Mouse (Mus musculus): ENCODE measurements around the gene Ptov1. TPM values are rescaled to one million over a fixed set of nuclear protein-coding genes. Genes with fewer than 3 reads are reported as not detected.

Gene Ptov1
- polyA plus RNA-seq (2017; shearing (Covaris generic)): 10 to 100 TPM; 19.1 to 21.8 TPM

DNA sequence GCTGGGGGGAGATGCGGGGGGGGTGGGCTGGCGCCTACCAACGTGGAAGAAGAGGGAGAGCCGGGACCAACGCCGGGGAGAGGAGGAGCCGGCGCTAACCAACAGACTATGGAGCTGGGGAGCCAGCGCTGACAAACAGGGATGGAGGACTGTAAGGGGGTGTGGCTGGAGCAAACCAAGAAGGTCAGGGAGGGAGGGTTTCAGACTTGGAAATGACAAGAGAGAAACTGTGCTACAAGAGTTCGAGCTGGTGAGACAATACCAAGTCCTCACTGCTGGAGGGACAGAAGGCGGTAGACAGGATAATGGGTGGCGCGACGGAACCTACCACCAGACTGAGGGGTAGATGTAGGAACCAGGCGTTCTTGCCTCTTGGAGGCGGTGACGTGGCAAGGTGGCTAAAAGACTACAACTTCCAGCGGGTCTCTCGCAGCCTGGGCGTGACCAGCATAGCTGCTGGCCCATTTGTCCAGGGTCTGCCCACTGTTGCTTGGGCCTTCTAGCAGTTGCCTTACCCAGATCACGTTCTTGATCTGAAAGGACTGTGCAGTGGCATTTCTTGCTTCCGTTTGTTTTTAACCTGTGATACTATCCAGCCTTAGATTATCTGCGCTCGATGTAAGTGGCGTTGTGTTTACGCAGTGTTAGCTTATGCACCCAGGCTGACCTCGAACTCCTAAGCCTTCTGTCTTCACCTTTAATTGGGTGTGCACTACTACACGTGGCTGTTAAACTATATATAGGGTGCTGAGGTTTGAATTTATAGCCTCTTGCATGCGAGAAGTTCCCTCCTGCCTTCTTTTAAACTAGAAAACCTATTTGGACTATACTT lies at the start of gene Ptov1:
Gene Ptov1 (minus strand): TSS at position 92 of the 832 bp plus-strand sequence.

GRCm38 (mm10) chr7:44895593-44896434 lies 26.2 kb upstream of the Ptov1 start, which contains the start of gene Fuz:
Fuz (plus strand) TSS chr7:44896079.

DNA sequence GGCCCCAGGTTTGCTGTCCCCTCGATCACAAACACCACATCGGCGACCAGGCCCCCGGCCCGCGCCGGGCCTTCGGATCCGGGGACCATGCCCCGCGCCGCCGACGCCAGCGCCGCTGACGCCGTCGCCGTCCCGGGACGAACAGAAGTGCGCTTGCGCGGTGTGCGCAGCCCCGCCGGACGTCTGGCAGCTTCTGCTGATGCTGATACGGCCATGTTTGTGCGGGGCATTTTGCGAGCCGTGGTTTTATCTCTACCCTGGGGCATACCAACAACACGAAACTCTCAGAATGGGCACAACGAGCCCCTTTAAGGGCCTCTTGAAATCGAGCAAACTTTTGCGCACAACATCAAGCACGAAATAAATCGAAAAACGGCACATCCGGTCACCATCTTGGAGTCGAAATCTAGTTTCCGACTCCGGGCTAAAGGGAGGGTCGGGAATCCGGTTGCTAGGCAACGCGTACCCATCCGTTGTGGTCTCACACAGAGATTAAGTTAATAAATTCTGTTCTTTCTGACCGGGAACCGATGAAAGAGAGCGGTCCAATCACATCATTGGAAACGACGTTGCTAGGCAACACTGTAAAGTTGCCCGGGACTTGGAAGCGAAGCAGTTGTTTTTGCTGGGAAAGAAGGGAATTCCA lies 22.8 kb upstream of the Ptov1 start, which contains the start of gene Med25:
Gene Med25 (minus strand): TSS at position 437 of the 646 bp plus-strand sequence.

DNA sequence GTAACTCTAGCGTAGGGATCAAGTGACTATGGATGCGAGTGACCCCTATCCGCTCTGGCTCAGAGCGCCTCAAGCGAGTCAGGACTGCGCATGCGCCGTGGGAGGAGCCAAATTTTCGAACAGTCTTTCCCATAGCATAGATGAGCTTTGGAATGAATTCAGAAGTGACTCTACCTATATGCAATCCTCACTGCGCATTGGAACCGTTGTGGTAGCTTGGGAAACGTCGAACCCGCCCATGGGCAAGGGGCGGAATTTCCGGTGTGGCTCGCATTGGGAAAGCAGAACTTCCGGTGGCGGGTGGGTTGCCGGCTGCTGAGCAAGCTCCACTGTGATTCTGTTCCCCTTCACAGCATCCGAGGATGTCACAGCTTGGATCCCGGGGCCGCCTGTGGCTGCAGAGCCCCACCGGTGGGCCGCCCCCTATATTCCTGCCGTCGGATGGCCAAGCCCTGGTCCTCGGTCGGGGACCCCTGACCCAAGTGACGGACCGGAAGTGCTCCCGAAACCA lies 12.5 kb downstream of the Ptov1 start, which contains the start of gene Pnkp:
Gene Pnkp (plus strand): TSS at position 98 of the 511 bp plus-strand sequence.

GRCm38 (mm10) chr7:44848561-44849415 lies 20.8 kb downstream of the Ptov1 start, which contains the start of the genes Akt1s1 and Tbc1d17:
Akt1s1 (plus strand) TSS chr7:44848991.
Tbc1d17 (minus strand) TSS chr7:44849079.

DNA sequence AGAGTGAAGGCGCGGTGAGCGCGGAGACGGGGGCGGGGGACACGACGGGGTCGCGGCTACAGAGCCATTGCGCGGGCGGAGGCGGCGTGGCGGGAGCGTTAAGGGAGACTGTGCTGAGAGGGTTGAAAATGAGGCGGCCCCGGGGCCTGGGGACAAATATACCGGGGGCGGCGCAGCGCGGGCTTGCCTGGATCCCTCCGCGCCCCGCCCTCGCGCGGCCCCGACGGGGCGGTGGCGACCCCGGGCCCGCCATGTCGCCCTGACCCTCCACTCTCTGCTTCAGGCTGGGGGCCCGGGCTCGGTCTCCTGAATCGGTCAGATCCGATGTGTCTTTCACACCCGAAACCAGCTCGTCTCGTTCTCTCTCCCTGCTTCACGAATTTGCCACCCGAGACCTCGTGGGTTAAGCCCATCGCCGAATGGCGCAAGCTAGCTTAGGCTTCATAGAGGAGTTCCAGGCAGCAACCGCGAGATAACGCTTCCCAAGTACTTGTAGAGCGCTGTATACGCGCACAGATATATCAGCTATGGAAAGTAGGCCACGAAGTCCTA lies 53.0 kb downstream of the Ptov1 start, which contains the start of gene Atf5:
Gene Atf5 (minus strand): TSS at position 189 of the 552 bp plus-strand sequence.

DNA sequence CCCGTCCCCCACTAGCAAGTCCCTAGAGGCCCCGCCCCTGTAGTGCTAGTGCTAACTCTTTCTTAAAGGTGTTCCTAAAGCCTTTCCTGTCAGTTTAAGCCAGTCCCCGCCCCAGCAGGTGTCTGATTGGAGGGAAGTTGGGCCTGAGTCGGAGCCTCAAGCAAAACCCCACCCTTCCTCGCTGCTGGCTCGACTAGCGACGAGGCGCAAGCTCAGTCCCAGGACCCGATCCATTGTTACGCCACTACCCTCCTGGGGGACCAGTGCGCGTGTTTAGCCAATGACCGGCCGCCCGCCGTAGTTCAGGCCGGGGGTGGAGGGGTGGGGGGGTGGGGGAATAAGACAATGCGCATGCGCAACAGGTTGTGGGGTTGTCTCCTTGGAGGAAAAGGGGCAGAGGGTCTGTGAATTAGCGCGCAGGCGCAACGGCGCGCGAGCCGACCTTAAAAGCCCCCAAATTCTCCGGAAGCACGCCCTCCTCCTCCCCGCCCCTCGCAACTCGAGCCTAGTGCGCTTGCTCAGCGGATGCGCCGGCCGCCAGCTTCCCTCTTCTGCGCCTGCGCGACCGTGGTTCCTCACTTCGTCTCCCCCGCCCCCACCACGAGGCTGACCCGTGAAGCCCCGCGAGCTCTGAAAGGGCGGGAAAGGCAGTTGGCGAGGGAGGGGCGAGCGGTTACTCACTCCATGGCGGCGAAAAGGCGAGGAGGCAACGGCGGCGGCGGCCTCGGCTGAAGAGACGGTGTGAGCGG lies 53.7 kb downstream of the Ptov1 start, which contains the start of the genes Nup62 and Il4i1:
Gene Nup62 (plus strand): TSS at position 368 of the 749 bp plus-strand sequence.
Gene Il4i1 (plus strand): TSS at position 667 of the 749 bp plus-strand sequence.

Other genes starting within 250 kb of the Ptov1 start
- under 1 TPM in 1 of 2 experiments, not detected in 1; 0.26 TPM for gene Myh14, start 198.9 kb downstream of the Ptov1 start, polyA plus RNA-seq (2017; shearing (Covaris generic))
- gene Izumo2, start 161.0 kb downstream of the Ptov1 start, polyA plus RNA-seq (2017; shearing (Covaris generic)): not detected
- 10 to 100 TPM; 90.6 to 99.8 TPM for gene Vrk3, start 121.4 kb downstream of the Ptov1 start, polyA plus RNA-seq (2017; shearing (Covaris generic))
- under 1 TPM; 0.38 to 0.87 TPM for gene Zfp473, start 118.7 kb downstream of the Ptov1 start, polyA plus RNA-seq (2017; shearing (Covaris generic))
- gene Nup62, start 53.7 kb downstream of the Ptov1 start, polyA plus RNA-seq (2017; shearing (Covaris generic)): 10 to 100 TPM; 43.6 to 48.6 TPM
- gene Il4i1, start 53.4 kb downstream of the Ptov1 start, polyA plus RNA-seq (2017; shearing (Covaris generic)): 1 to 10 TPM; 1.6 to 5.2 TPM
- gene Atf5, start 53.1 kb downstream of the Ptov1 start, polyA plus RNA-seq (2017; shearing (Covaris generic)): under 1 TPM; 0.32 to 0.52 TPM
- 10 to 100 TPM; 18.0 to 26.0 TPM for gene Akt1s1, start 20.8 kb downstream of the Ptov1 start, polyA plus RNA-seq (2017; shearing (Covaris generic))
- 10 to 100 TPM; 59.0 to 77.7 TPM for gene Tbc1d17, start 20.7 kb downstream of the Ptov1 start, polyA plus RNA-seq (2017; shearing (Covaris generic))
- gene Pnkp, start 12.6 kb downstream of the Ptov1 start, polyA plus RNA-seq (2017; shearing (Covaris generic)): 10 to 100 TPM; 68.0 to 97.8 TPM
- gene Med25, start 22.9 kb upstream of the Ptov1 start, polyA plus RNA-seq (2017; shearing (Covaris generic)): 10 to 100 TPM; 53.6 TPM
- 10 to 100 TPM; 28.0 to 39.1 TPM for gene Fuz, start 26.3 kb upstream of the Ptov1 start, polyA plus RNA-seq (2017; shearing (Covaris generic))
- gene Ap2a1, start 59.7 kb upstream of the Ptov1 start, polyA plus RNA-seq (2017; shearing (Covaris generic)): 10 to 100 TPM; 49.1 to 61.7 TPM
- under 1 TPM; 0.14 to 0.18 TPM for gene Tsks, start 73.4 kb upstream of the Ptov1 start, polyA plus RNA-seq (2017; shearing (Covaris generic))
- gene Cpt1c, start 105.1 kb upstream of the Ptov1 start, polyA plus RNA-seq (2017; shearing (Covaris generic)): under 1 TPM; 0.28 to 0.44 TPM
- 100 to 1,000 TPM; 138 to 219 TPM for gene Prmt1, start 116.8 kb upstream of the Ptov1 start, polyA plus RNA-seq (2017; shearing (Covaris generic))
- gene Irf3, start 127.9 kb upstream of the Ptov1 start, polyA plus RNA-seq (2017; shearing (Covaris generic)): 100 to 1,000 TPM; 173 to 194 TPM
- gene Bcl2l12, start 128.9 kb upstream of the Ptov1 start, polyA plus RNA-seq (2017; shearing (Covaris generic)): 10 to 100 TPM; 24.3 to 26.9 TPM
- 10 to 100 TPM; 30.1 to 38.3 TPM for gene Scaf1, start 146.6 kb upstream of the Ptov1 start, polyA plus RNA-seq (2017; shearing (Covaris generic))
- 10 to 100 TPM; 21.5 to 34.7 TPM for gene Rras, start 148.2 kb upstream of the Ptov1 start, polyA plus RNA-seq (2017; shearing (Covaris generic))
- 1 to 10 TPM; 3.3 to 6.1 TPM for gene Prr12, start 183.1 kb upstream of the Ptov1 start, polyA plus RNA-seq (2017; shearing (Covaris generic))
- 100 to 1,000 TPM; 130 to 137 TPM for gene Nosip, start 192.6 kb upstream of the Ptov1 start, polyA plus RNA-seq (2017; shearing (Covaris generic))
- gene Prrg2, start 192.9 kb upstream of the Ptov1 start, polyA plus RNA-seq (2017; shearing (Covaris generic)): 1 to 10 TPM; 1.9 to 2.7 TPM
- gene Rcn3, start 222.4 kb upstream of the Ptov1 start, polyA plus RNA-seq (2017; shearing (Covaris generic)): 10 to 100 TPM in 1 of 2 experiments, 1 to 10 TPM in 1; 5.2 to 16.8 TPM
- 10 to 100 TPM in 1 of 2 experiments, 1 to 10 TPM in 1; 1.6 to 18.5 TPM for gene Fcgrt, start 234.1 kb upstream of the Ptov1 start, polyA plus RNA-seq (2017; shearing (Covaris generic))

Measured in activated CD4-positive, CD25-positive, alpha-beta regulatory T cell (primary cell).